Mouse (Mus musculus) forebrain, postnatal 0 days (tissue): ENCODE data around the gene Akt1s1. TPM values are rescaled to one million over a fixed set of nuclear protein-coding genes. Genes with fewer than 3 reads are reported as not detected.

ENCODE experiments used
- ATAC-seq: fragments of 200-750 bp; cut with Nextera tagmentation; 2 replicates; pipeline ENCODE4 v1.8.0; 2017; ENCODE audit warnings: mild to moderate bottlenecking, moderate library complexity
- DNase-seq: peaks from one replicate; pipeline ENCODE4 v3.0.0-alpha.2; 2015
- H3K27ac ChIP-seq: fragments of 300-500 bp; sonication (generic); 2 replicates; pipeline ENCODE4 v1.5.1; 2014; ENCODE audit warnings: low read depth, mild to moderate bottlenecking, antibody characterized with exemption, low read length, moderate library complexity, mixed read lengths
- H3K27me3 ChIP-seq: fragments of 300-500 bp; sonication (generic); 2 replicates; pipeline ENCODE4 v1.6.1; 2014; ENCODE audit warnings: mild to moderate bottlenecking, low read length, mixed read lengths; ENCODE audit not compliant: insufficient read depth
- H3K36me3 ChIP-seq: fragments of 300-500 bp; sonication (generic); 2 replicates; pipeline ENCODE4 v1.6.1; 2014; ENCODE audit warnings: mild to moderate bottlenecking, moderate library complexity; ENCODE audit not compliant: insufficient read depth
- H3K4me1 ChIP-seq: fragments of 300-500 bp; sonication (generic); 2 replicates; pipeline ENCODE4 v1.6.1; 2014; ENCODE audit warnings: antibody characterized with exemption; ENCODE audit not compliant: insufficient read depth
- H3K4me2 ChIP-seq: fragments of 300-500 bp; sonication (generic); 2 replicates; pipeline ENCODE4 v1.6.1; 2014; ENCODE audit warnings: low read depth, mild to moderate bottlenecking, moderate library complexity
- H3K4me3 ChIP-seq: fragments of 300-500 bp; sonication (generic); 2 replicates; pipeline ENCODE4 v1.5.1; 2014; ENCODE audit warnings: low read depth, low read length, mixed read lengths
- H3K9ac ChIP-seq: fragments of 300-500 bp; sonication (generic); 2 replicates; pipeline ENCODE4 v1.6.1; 2014; ENCODE audit warnings: mild to moderate bottlenecking
- H3K9me3 ChIP-seq: fragments of 300-500 bp; sonication (generic); 2 replicates; pipeline ENCODE4 v1.6.1; 2016; ENCODE audit warnings: low read length
- CTCF ChIP-seq: sonication (generic); IDR thresholded peaks from 2 replicates; pipeline ENCODE4 v1.5.1; 2016; ENCODE audit warnings: antibody characterized with exemption, control low read depth, low read depth
- WGBS: fragments of 180-500 bp; shearing (Covaris S2); extraction: QIAGEN DNeasy Blood & Tissue Kit; methylation state at CpG from one replicate; pipeline ENCODE4 v1.1.7; 2014; 5-methylcytosine and 5-hydroxymethylcytosine counted together
- polyA plus RNA-seq: library from polyadenylated mRNA; unstranded; fragments of >200 nt; fragmentation: Nextera tagmentation; extraction: Ambion mirVana; gene quantifications from 2 replicates; pipeline ENCODE4 v1.2.1, GENCODE M21; 2015
- total RNA-seq: library from RNA; depleted of rRNA; stranded (reverse); fragments of >200 nt; gene quantifications from 2 replicates; pipeline ENCODE4 v1.2.3, GENCODE M21; 2014

The Akt1s1 gene
- total and polyA plus RNA-seq, 2 experiments from 2014 or later = 105 to 109 TPM

DNA sequence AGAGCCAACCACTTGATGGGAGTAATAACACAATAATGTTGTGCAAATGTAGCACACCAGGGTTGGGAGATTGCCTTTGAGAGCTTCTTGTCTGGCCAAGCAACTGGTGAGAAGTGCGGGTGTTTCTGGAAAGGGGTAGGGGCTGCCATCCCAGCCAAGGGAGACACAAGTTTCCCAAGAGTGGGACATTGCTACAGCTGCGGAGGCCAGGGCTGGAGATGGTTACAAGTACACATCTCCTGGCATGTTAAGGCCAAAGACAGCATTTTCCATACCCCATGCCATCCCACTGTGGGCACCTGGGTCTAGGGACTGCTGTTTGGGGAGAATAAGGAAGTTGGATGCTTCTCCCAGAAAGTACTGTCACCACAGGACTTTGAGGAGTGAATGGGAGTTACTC lies 4.3 kb downstream of the Akt1s1 start:
- Histone ChIP-seq H3K4me2 (no peak overlapping the region), H3K9ac (no peak overlapping the region), H3K9me3 (no peaks in the 10 kb centered on the region), H3K36me3 (peaks cover 7% of the 10 kb centered on the region), H3K4me1 (peaks cover 10% of the 10 kb centered on the region), H3K4me3 (no peak overlapping the region), H3K27ac (no peak overlapping the region), H3K27me3 (no peaks in the 10 kb centered on the region)
- no peak for DNase-seq
- no peak for ATAC-seq
- WGBS = 88% methylated on average over 2 of the region's 2 CpGs
- TF ChIP-seq CTCF = no peak

GRCm38 (mm10) chr7:44853596-44854355 lies 5.0 kb downstream of the Akt1s1 start:
- DNase-seq = no peak
- TF ChIP-seq CTCF = no peak
- H3K4me3 ChIP-seq = peak overlapping the region; percentile 34
- H3K27me3 ChIP-seq = no peaks in the 10 kb centered on the region
- no peak for ATAC-seq
- WGBS = 34% methylated on average over 26 of the region's 26 CpGs
- H3K4me1 ChIP-seq = peaks cover 11% of the 10 kb centered on the region
- H3K9ac ChIP-seq = peak overlapping the region; percentile 49
- no peaks in the 10 kb centered on the region for H3K9me3 ChIP-seq
- H3K27ac ChIP-seq = peak overlapping the region; percentile 80
- H3K36me3 ChIP-seq = peaks cover 7% of the 10 kb centered on the region
- H3K4me2 ChIP-seq = peak overlapping the region; percentile 58

- Histone ChIP-seq H3K27me3 (no peaks in the 10 kb centered on the region), H3K36me3 (peaks cover 11% of the 10 kb centered on the region), H3K4me1 (peaks cover 11% of the 10 kb centered on the region), H3K4me2 (peak overlapping the region; percentile 58), H3K9ac (peak overlapping the region; percentile 49), H3K9me3 (no peaks in the 10 kb centered on the region), H3K4me3 (peak overlapping the region; percentile 34), H3K27ac (peak overlapping the region; percentile 80)
- no peak for TF ChIP-seq CTCF
- peak; percentile 10; the same call in 1 of the 2 replicates for ATAC-seq
- 2% methylated on average over 45 of the region's 45 CpGs for WGBS
- peak; percentile 60 for DNase-seq
Observed at GRCm38 (mm10) chr7:44854356-44855031, 5.7 kb downstream of the Akt1s1 start.

GRCm38 (mm10) chr7:44855036-44855435 lies 6.2 kb downstream of the Akt1s1 start:
- H3K9me3 ChIP-seq = no peaks in the 10 kb centered on the region
- peak overlapping the region; percentile 80 for H3K27ac ChIP-seq
- H3K4me1 ChIP-seq = peaks cover 11% of the 10 kb centered on the region
- no peaks in the 10 kb centered on the region for H3K27me3 ChIP-seq
- peak overlapping the region; percentile 58 for H3K4me2 ChIP-seq
- TF ChIP-seq CTCF = no peak
- 35% methylated on average over 10 of the region's 10 CpGs for WGBS
- peak overlapping the region; percentile 49 for H3K9ac ChIP-seq
- no peak for ATAC-seq
- H3K36me3 ChIP-seq = peaks cover 15% of the 10 kb centered on the region
- H3K4me3 ChIP-seq = peak overlapping the region; percentile 34
- no peak for DNase-seq

GRCm38 (mm10) chr7:44856265-44856916 lies 7.6 kb downstream of the Akt1s1 start:
- H3K27ac ChIP-seq = peak overlapping the region; percentile 90

DNA sequence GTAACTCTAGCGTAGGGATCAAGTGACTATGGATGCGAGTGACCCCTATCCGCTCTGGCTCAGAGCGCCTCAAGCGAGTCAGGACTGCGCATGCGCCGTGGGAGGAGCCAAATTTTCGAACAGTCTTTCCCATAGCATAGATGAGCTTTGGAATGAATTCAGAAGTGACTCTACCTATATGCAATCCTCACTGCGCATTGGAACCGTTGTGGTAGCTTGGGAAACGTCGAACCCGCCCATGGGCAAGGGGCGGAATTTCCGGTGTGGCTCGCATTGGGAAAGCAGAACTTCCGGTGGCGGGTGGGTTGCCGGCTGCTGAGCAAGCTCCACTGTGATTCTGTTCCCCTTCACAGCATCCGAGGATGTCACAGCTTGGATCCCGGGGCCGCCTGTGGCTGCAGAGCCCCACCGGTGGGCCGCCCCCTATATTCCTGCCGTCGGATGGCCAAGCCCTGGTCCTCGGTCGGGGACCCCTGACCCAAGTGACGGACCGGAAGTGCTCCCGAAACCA lies 8.3 kb downstream of the Akt1s1 start, which contains the start of gene Pnkp:
Gene Pnkp, plus strand, starts transcription at position 98 of the 511 bp plus-strand sequence.
- WGBS = under 1% methylated on average over 32 of the region's 32 CpGs

More at GRCm38 (mm10) chr7:44856265-44856916, 7.6 kb downstream of the Akt1s1 start:
- DNase-seq (no peak), ATAC-seq (no peak)
- Histone ChIP-seq H3K9ac (no peak overlapping the region), H3K4me1 (peaks cover 6% of the 10 kb centered on the region), H3K9me3 (no peaks in the 10 kb centered on the region), H3K4me2 (peak overlapping the region; percentile 88), H3K36me3 (peaks cover 15% of the 10 kb centered on the region), H3K4me3 (peak overlapping the region; percentile 66), H3K27me3 (no peaks in the 10 kb centered on the region)
- 66% methylated on average over 9 of the region's 9 CpGs for WGBS
- TF ChIP-seq CTCF = no peak

More for the DNA sequence above, 8.3 kb downstream of the Akt1s1 start, which contains the start of gene Pnkp:
- H3K9me3 ChIP-seq = no peaks in the 10 kb centered on the region
- peaks cover 23% of the 10 kb centered on the region for H3K36me3 ChIP-seq
- H3K4me3 ChIP-seq = peak within 1 kb of the TSS; percentile 66
- H3K4me1 ChIP-seq = peaks cover 6% of the 10 kb centered on the region
- DNase-seq (peak; percentile 95), ATAC-seq (peak; percentile 83)
- H3K4me2 ChIP-seq = peak within 1 kb of the TSS; percentile 88
- TF ChIP-seq CTCF = peak; percentile 16; the same call in 1 of the 2 replicates
- no peaks in the 10 kb centered on the region for H3K27me3 ChIP-seq
- peak within 1 kb of the TSS; percentile 90 for H3K27ac ChIP-seq
- peak within 1 kb of the TSS; percentile 85 for H3K9ac ChIP-seq
